Mouse (Mus musculus) CD4-positive, CD25-positive, alpha-beta regulatory T cell, adult 2 months (primary cell): ENCODE results near the gene Exosc8.

Source experiments
- DNase-seq: peaks from one replicate; pipeline ENCODE4 v3.0.0-alpha.2; 2012; ENCODE audit warnings: low read depth, low spot score

Exosc8 gene

GRCm38 (mm10) chr3:54735247-54736046 is at the start of gene Exosc8, which contains the start of gene Alg5:
Exosc8 (minus strand) TSS chr3:54735393.
Alg5 (plus strand) TSS chr3:54735539.
- peak; percentile 92 for DNase-seq

- DNase-seq, result no peak
Observed at GRCm38 (mm10) chr3:54775989-54776631, 40.9 kb upstream of the Exosc8 start.

GRCm38 (mm10) chr3:54773613-54774012 is 38.4 kb upstream of the Exosc8 start:
- peak; percentile 15 for DNase-seq

GRCm38 (mm10) chr3:54769349-54770275 is 34.4 kb upstream of the Exosc8 start:
- DNase-seq, result no peak

GRCm38 (mm10) chr3:54768592-54768991 is 33.4 kb upstream of the Exosc8 start:
- DNase-seq, result no peak

- no peak for DNase-seq
Observed at GRCm38 (mm10) chr3:54766811-54767210, 31.6 kb upstream of the Exosc8 start.

GRCm38 (mm10) chr3:54766034-54766433 is 30.8 kb upstream of the Exosc8 start:
- no peak for DNase-seq

GRCm38 (mm10) chr3:54765521-54765920 is 30.3 kb upstream of the Exosc8 start:
- peak; percentile 40 for DNase-seq

GRCm38 (mm10) chr3:54764418-54764817 is 29.2 kb upstream of the Exosc8 start:
- no peak for DNase-seq

GRCm38 (mm10) chr3:54761258-54761657 is 26.1 kb upstream of the Exosc8 start:
- DNase-seq, result no peak

GRCm38 (mm10) chr3:54760321-54761115 is 25.3 kb upstream of the Exosc8 start:
- no peak for DNase-seq

GRCm38 (mm10) chr3:54759211-54759610 is 24.0 kb upstream of the Exosc8 start:
- no peak for DNase-seq

GRCm38 (mm10) chr3:54757446-54757845 is 22.3 kb upstream of the Exosc8 start:
- DNase-seq, result no peak

- no peak for DNase-seq
Observed at GRCm38 (mm10) chr3:54756058-54756457, 20.9 kb upstream of the Exosc8 start.

- DNase-seq, result no peak
Observed at GRCm38 (mm10) chr3:54755145-54756041, 20.2 kb upstream of the Exosc8 start, which contains the start of gene Smad9. Smad9 (plus strand) TSS chr3:54755582.

GRCm38 (mm10) chr3:54753411-54753810 is 18.2 kb upstream of the Exosc8 start:
- no peak for DNase-seq

GRCm38 (mm10) chr3:54745799-54746198 is 10.6 kb upstream of the Exosc8 start:
- peak; percentile 36 for DNase-seq

GRCm38 (mm10) chr3:54741965-54742364 is 6.8 kb upstream of the Exosc8 start:
- DNase-seq, result no peak

- DNase-seq, result no peak
Observed at GRCm38 (mm10) chr3:54737317-54737716, 2.1 kb upstream of the Exosc8 start.
